Mouse (Mus musculus): ENCODE measurements around the gene AC124108.1.

AC124108.1 gene

GRCm38 (mm10) chr1:132200562-132201510, 9.6 kb downstream of the AC124108.1 start:
- no peak for DNase-seq (ENCODE audit: low spot score in 2 of 2)

GRCm38 (mm10) chr1:132201511-132201860, 10.2 kb downstream of the AC124108.1 start:
- no peak for DNase-seq (ENCODE audit: low spot score in 2 of 2)

GRCm38 (mm10) chr1:132201936-132202335, 10.7 kb downstream of the AC124108.1 start:
- no peak for DNase-seq (ENCODE audit: low spot score in 2 of 2)

GRCm38 (mm10) chr1:132202771-132203170, 11.5 kb downstream of the AC124108.1 start:
- no peak for DNase-seq (ENCODE audit: low spot score in 2 of 2)

GRCm38 (mm10) chr1:132205958-132206357, 14.7 kb downstream of the AC124108.1 start:
- no peak for DNase-seq (ENCODE audit: low spot score in 2 of 2)

GRCm38 (mm10) chr1:132206828-132207227, 15.6 kb downstream of the AC124108.1 start:
- DNase-seq (ENCODE audit: low spot score in 2 of 2): no peak

- DNase-seq (ENCODE audit: low spot score in 2 of 2): no peak
Observed at GRCm38 (mm10) chr1:132208154-132208553, 16.9 kb downstream of the AC124108.1 start.

GRCm38 (mm10) chr1:132209400-132209799, 18.1 kb downstream of the AC124108.1 start:
- DNase-seq (ENCODE audit: low spot score in 2 of 2): no peak

- DNase-seq (ENCODE audit: low spot score in 2 of 2): no peak
Observed at GRCm38 (mm10) chr1:132210922-132211321, 19.7 kb downstream of the AC124108.1 start.

GRCm38 (mm10) chr1:132211672-132212071, 20.4 kb downstream of the AC124108.1 start:
- no peak for DNase-seq (ENCODE audit: low spot score in 2 of 2)

GRCm38 (mm10) chr1:132212218-132212617, 21.0 kb downstream of the AC124108.1 start:
- no peak for DNase-seq (ENCODE audit: low spot score in 2 of 2)

GRCm38 (mm10) chr1:132213076-132213475, 21.8 kb downstream of the AC124108.1 start:
- DNase-seq (ENCODE audit: low spot score in 2 of 2): no peak

- DNase-seq (ENCODE audit: low spot score in 2 of 2): no peak
Observed at GRCm38 (mm10) chr1:132216276-132216675, 25.0 kb downstream of the AC124108.1 start.

GRCm38 (mm10) chr1:132221627-132222026, 30.4 kb downstream of the AC124108.1 start:
- DNase-seq (ENCODE audit: low spot score in 2 of 2): no peak

- DNase-seq (ENCODE audit: low spot score in 2 of 2): no peak
Observed at GRCm38 (mm10) chr1:132222166-132222565, 30.9 kb downstream of the AC124108.1 start.

GRCm38 (mm10) chr1:132226297-132227080, 35.2 kb downstream of the AC124108.1 start:
- DNase-seq (ENCODE audit: low spot score in 2 of 2): no peak

GRCm38 (mm10) chr1:132229667-132230066, 38.4 kb downstream of the AC124108.1 start, which contains the start of gene Gm10188:
Gene Gm10188 (minus strand): TSS chr1:132229767.
- DNase-seq (ENCODE audit: low spot score in 2 of 2): no peak

GRCm38 (mm10) chr1:132231470-132232274, 40.4 kb downstream of the AC124108.1 start:
- no peak for DNase-seq (ENCODE audit: low spot score in 2 of 2)

- DNase-seq (ENCODE audit: low spot score in 2 of 2): no peak
Observed at GRCm38 (mm10) chr1:132233566-132233965, 42.3 kb downstream of the AC124108.1 start.

- no peak for DNase-seq (ENCODE audit: low spot score in 2 of 2)
Observed at GRCm38 (mm10) chr1:132234757-132235273, 43.6 kb downstream of the AC124108.1 start.

GRCm38 (mm10) chr1:132237585-132238159, 46.4 kb downstream of the AC124108.1 start:
- DNase-seq (ENCODE audit: low spot score in 2 of 2): peak; percentile 37

All from spleen, postnatal 36 days (tissue).